Mouse (Mus musculus) heart, embryonic 14.5 days (tissue): ENCODE data around the gene Srd5a3. TPM values are rescaled to one million over a fixed set of nuclear protein-coding genes. Genes with fewer than 3 reads are reported as not detected.
A peak's percentile ranks its signal among the peaks of the same experiment; 100 is the strongest.
"Not testable (repeated sequence)": the region's sequence is repeated elsewhere in the genome, so short reads cannot be mapped to it uniquely, and the experiment has no call there.

ENCODE experiments used
- ATAC-seq: fragments of 200-750 bp; cut with Nextera tagmentation; 2 replicates; pipeline ENCODE4 v1.8.0; 2017; ENCODE audit warnings: low read depth, moderate TSS enrichment; ENCODE audit not compliant: insufficient number of reproducible peaks, insufficient read depth, low FRiP score
- H3K27ac ChIP-seq, 2 experiments: fragments of 200-500 bp in 1 of 2; fragments of 300-500 bp in 1 of 2; sonication (generic) in 1 of 2; replicated peaks in 1 of 2; 2 replicates each; pipeline ENCODE4 v1.5.1; 2012 to 2014; ENCODE audit warnings: low read depth in 2 of 2, low read length in 2 of 2, control low read depth in 1 of 2, mild to moderate bottlenecking in 1 of 2, mixed read lengths in 1 of 2; ENCODE audit not compliant: control insufficient read depth in 1 of 2, insufficient read depth in 1 of 2
- H3K27me3 ChIP-seq: fragments of 300-500 bp; sonication (generic); 2 replicates; pipeline ENCODE4 v1.6.1; 2014; ENCODE audit warnings: mild to moderate bottlenecking, low read length, control low read depth; ENCODE audit not compliant: control insufficient read depth, insufficient read depth
- H3K36me3 ChIP-seq: fragments of 300-500 bp; sonication (generic); 2 replicates; pipeline ENCODE4 v1.6.1; 2014; ENCODE audit warnings: mild to moderate bottlenecking, control low read depth, low read length, mixed read lengths; ENCODE audit not compliant: control insufficient read depth, insufficient read depth
- H3K4me1 ChIP-seq, 2 experiments: fragments of 200-500 bp in 1 of 2; fragments of 300-500 bp in 1 of 2; sonication (generic) in 1 of 2; 2 replicates each; pipeline ENCODE4 v1.6.1; 2012 to 2014; ENCODE audit warnings: low read length in 2 of 2, control low read depth in 1 of 2, mixed read lengths in 1 of 2; ENCODE audit not compliant: control insufficient read depth in 2 of 2, insufficient read depth in 2 of 2
- H3K4me2 ChIP-seq: fragments of 300-500 bp; sonication (generic); 2 replicates; pipeline ENCODE4 v1.6.1; 2014; ENCODE audit warnings: mild to moderate bottlenecking, low read length
- H3K4me3 ChIP-seq, 2 experiments: fragments of 200-500 bp in 1 of 2; fragments of 300-500 bp in 1 of 2; sonication (generic) in 1 of 2; 2 replicates each; pipeline ENCODE4 v1.5.1; 2012 to 2014; ENCODE audit warnings: low read length in 2 of 2, mild to moderate bottlenecking in 2 of 2, control low read depth in 1 of 2, low read depth in 1 of 2, moderate library complexity in 1 of 2; ENCODE audit not compliant: control insufficient read depth in 1 of 2, insufficient read depth in 1 of 2
- H3K9ac ChIP-seq: fragments of 300-500 bp; sonication (generic); 2 replicates; pipeline ENCODE4 v1.6.1; 2014; ENCODE audit warnings: mild to moderate bottlenecking, low read length
- H3K9me3 ChIP-seq: fragments of 300-500 bp; sonication (generic); 2 replicates; pipeline ENCODE4 v1.6.1; 2016; ENCODE audit warnings: low read length, control low read depth; ENCODE audit not compliant: control insufficient read depth
- WGBS: fragments of 180-500 bp; shearing (Covaris S2); extraction: QIAGEN DNeasy Blood & Tissue Kit; methylation state at CpG from one replicate; pipeline ENCODE4 v1.1.7; 2014; 5-methylcytosine and 5-hydroxymethylcytosine counted together
- polyA plus RNA-seq: library from polyadenylated mRNA; unstranded; fragments of >200 nt; fragmentation: Nextera tagmentation; extraction: Ambion mirVana; gene quantifications from 2 replicates; pipeline ENCODE4 v1.2.1, GENCODE M21; 2014

Srd5a3 gene
- polyA plus RNA-seq = 22.6 and 26.9 TPM in 2 replicates

DNA sequence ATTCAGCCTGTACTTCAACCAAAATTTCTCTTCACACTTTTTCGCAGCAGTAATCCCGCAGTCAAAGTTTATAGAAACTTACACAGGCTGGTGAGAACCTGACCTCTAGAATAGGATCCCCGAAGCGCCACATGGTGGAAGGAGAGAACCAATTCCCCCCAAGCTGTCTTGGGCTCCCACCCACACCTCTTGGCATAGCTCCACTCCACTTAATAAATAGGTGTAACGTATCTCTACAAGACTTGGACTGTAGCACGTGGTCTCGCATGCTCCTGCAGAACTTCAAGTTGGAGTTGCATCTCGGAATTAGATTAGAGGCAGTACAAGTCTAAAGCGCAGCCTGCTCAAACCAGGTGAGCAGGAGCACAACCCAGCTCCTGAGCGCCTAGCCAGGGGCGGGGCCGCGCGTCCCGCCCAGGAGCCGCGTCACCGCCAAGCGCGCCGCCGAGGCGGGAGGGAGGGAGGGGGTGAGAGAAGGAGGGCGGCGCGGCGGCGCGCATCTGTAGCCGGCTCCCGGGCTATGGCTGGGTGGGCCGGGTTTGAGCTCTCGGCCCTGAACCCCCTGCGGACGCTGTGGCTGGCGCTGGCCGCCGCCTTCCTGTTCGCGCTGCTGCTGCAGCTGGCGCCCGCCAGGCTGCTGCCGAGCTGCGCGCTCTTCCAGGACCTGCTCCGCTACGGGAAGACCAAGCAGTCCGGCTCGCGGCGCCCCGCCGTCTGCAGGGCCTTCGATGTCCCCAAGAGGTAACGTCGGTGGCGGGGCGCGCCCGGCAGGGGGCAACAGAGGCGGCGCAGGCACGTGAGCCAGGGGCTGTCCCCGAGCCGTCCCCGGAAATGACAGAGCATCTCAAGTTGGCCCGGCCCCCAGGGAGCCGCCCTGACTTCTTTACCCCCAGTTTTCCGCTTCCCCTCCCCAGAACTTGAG is at the start of gene Srd5a3:
Gene Srd5a3, plus strand, starts transcription at position 464 of the 922 bp plus-strand sequence.
- H3K4me3 ChIP-seq = peak within 1 kb of the TSS; percentile 77 to 94
- ATAC-seq = peak; percentile 92
- no peaks in the 10 kb centered on the region for H3K9me3 ChIP-seq
- no peaks in the 10 kb centered on the region for H3K36me3 ChIP-seq
- peak within 1 kb of the TSS; percentile 98 to 99 for H3K27ac ChIP-seq
- H3K9ac ChIP-seq = peak within 1 kb of the TSS; percentile 90
- under 1% methylated on average over 64 of the region's 69 CpGs for WGBS
- no peaks in the 10 kb centered on the region for H3K27me3 ChIP-seq
- peak within 1 kb of the TSS; percentile 76 for H3K4me2 ChIP-seq
- H3K4me1 ChIP-seq = peaks cover 18 to 22% of the 10 kb centered on the region in 2 experiments

DNA sequence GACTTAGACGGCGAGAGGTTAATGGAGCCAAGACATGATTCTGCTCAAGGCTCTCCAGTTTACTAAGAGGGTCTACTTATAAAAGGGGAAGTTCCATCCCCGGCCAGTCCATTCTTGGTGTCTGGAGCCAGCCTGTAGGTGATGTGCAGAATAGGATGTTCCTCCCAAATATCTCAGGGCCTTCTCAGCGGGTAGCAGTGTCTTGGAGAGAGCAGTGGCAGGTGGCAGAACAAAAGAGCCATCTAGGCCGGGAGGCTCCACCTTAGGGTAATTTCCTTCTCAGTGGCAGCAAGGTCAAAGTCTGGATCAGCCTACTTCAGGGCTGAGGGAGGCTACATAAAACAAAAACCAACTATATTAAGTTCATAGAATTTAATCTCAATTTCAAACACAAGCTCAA is 36.3 kb upstream of the Srd5a3 start:
- 79% methylated on average over 5 of the region's 5 CpGs for WGBS
- H3K9me3 ChIP-seq, H3K36me3 ChIP-seq, H3K4me3 ChIP-seq, H3K4me2 ChIP-seq, ATAC-seq, H3K27ac ChIP-seq, H3K4me1 ChIP-seq, H3K9ac ChIP-seq, H3K27me3 ChIP-seq: not testable (repeated sequence)

DNA sequence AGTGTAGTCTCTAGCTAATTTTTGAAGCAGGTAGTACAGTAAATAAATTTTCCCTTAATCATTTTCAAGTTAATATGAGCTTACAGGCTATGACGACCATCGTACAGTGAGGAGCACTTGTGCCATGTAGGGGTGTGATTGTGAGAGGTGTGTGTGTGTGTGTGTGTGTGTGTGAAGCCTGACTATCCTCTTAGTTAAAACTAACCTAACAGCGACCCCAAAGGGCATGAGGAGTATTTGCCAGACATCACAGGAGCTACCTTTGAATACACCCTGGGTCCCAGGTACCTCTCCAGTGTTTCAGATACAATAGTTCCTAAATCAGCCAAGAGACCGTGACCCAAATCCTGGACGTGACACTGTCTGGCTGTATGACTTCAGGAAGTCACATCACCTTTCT is 32.8 kb upstream of the Srd5a3 start:
- WGBS = 70% methylated on average over 5 of the region's 5 CpGs
- Histone ChIP-seq H3K9ac (no peak overlapping the region), H3K27ac (no peak overlapping the region), H3K9me3 (no peaks in the 10 kb centered on the region), H3K27me3 (no peaks in the 10 kb centered on the region), H3K36me3 (no peaks in the 10 kb centered on the region), H3K4me3 (no peak overlapping the region), H3K4me2 (no peak overlapping the region), H3K4me1 (0 out of 4 replicates have a peak, but pooled peaks cover 0 to 3% of the 10 kb centered on the region in 2 experiments)
- no peak for ATAC-seq

DNA sequence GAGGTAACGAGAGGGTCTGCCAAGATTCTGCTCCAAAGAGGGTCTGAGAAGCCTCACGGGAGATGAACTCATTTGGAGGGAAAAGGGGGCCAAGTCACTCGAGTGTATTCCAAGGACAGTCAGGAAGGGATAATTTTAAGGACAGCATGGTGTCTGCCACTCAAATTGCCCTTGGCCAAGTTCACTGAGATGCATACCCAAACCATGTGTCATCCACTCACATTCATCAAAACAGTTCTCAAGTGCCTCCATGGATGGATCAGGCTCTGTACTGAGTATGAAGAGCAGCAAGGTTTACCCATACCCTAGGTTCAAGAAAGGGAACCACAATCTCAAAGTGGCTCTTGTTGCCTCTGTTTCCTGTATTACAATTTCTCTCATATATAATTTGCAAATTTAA is 31.6 kb upstream of the Srd5a3 start:
- Histone ChIP-seq H3K4me1 (0 out of 4 replicates have a peak, but pooled peaks cover 0 to 3% of the 10 kb centered on the region in 2 experiments), H3K27ac (no peak overlapping the region), H3K9me3 (no peaks in the 10 kb centered on the region), H3K4me2 (no peak overlapping the region), H3K36me3 (no peaks in the 10 kb centered on the region), H3K4me3 (no peak overlapping the region), H3K9ac (no peak overlapping the region), H3K27me3 (no peaks in the 10 kb centered on the region)
- WGBS = 67% methylated on average over 3 of the region's 3 CpGs
- ATAC-seq = no peak

DNA sequence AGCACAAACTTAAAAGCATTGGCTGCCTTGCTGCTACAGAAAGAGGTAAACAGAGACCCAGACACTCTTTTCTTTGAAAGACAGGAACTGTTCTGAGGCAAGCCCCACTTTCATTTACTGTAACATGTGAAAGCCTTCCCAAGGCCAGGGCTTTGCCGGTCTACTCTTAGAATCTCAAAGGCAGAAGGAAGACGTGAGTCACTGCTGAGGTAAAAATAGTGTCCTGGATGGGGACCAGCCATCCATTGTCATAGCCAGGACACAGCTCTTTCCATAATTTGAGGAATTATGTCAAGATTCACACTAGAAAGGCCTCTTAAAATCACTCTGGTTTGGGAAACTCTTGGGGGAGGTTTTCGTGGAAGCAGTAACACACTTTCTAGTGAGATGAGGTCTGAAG is 28.9 kb upstream of the Srd5a3 start:
- no peak overlapping the region for H3K4me2 ChIP-seq
- no peaks in the 10 kb centered on the region for H3K9me3 ChIP-seq
- H3K27ac ChIP-seq = 0 out of 4 replicates have a peak overlapping the region, but pooled peaks of 1 of the 2 experiments have one; percentile 9
- WGBS = 51% methylated on average over 3 of the region's 3 CpGs
- H3K9ac ChIP-seq = no peak overlapping the region
- no peaks in the 10 kb centered on the region for H3K36me3 ChIP-seq
- H3K4me3 ChIP-seq = no peak overlapping the region
- H3K4me1 ChIP-seq = peaks cover 5 to 6% of the 10 kb centered on the region in 2 experiments; a peak in 2 of 4 replicates
- H3K27me3 ChIP-seq = no peaks in the 10 kb centered on the region
- no peak for ATAC-seq

DNA sequence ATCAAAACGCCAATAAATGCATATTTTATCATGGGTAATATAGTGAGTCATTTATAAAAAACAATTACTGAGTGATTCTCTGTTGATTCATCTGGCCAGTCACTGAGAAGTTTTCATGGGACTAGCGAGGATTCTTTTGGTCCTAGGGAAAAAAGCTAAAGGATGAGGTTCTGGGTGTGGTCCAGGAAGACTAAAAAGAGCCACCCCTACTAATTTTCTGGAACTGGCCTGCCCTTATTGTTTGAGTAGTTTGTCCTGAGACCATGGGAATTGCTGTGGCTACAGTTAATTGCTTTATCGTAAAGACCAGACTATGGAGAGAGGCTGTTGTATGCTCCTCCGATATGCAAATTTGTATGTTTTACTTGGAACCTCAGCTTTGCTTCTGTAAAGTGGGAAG is 28.1 kb upstream of the Srd5a3 start:
- 79% methylated on average over 4 of the region's 4 CpGs for WGBS
- Histone ChIP-seq H3K4me2 (no peak overlapping the region), H3K4me1 (peaks cover 5 to 6% of the 10 kb centered on the region in 2 experiments; a peak in 2 of 4 replicates), H3K9me3 (no peaks in the 10 kb centered on the region), H3K9ac (no peak overlapping the region), H3K4me3 (no peak overlapping the region), H3K27me3 (no peaks in the 10 kb centered on the region), H3K36me3 (no peaks in the 10 kb centered on the region), H3K27ac (no peak overlapping the region)
- ATAC-seq = no peak

DNA sequence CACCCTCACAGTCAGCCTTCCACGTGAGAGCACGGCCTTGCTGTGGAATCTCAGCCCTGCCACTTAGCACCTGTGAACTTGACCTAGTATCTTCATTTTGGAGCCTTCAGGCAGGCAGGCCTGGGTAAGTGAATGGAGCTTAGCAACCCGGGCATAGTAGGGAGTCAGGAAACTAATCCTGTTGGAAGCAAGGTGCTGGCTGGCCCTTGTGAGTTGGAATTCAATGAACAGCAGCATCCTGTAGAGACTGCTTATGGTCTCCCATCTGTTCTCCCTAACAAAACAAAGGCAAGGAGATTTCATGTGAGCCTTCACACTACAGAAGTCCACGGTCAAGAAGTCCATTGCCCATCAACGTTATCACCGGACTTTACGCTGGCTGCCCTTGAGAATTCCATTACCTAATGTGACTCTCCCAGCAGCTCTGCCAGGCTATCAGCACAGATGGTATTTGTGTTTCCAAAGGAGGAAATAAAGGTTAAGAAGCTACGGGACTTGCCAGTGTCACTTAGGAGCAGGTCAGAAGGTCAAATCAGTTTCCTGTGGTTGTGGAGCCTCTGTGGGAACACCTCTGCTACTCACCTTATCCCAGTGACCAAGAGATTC is 24.5 kb upstream of the Srd5a3 start:
- H3K9ac ChIP-seq = no peak overlapping the region
- no peaks in the 10 kb centered on the region for H3K9me3 ChIP-seq
- H3K27ac ChIP-seq = peak overlapping the region; percentile 61 to 65
- H3K27me3 ChIP-seq = no peaks in the 10 kb centered on the region
- H3K4me1 ChIP-seq = peaks cover 5 to 10% of the 10 kb centered on the region in 2 experiments; a peak in 3 of 4 replicates
- H3K4me3 ChIP-seq = no peak overlapping the region
- no peak overlapping the region for H3K4me2 ChIP-seq
- peak; percentile 56; the same call in 1 of the 2 replicates for ATAC-seq
- WGBS = 27% methylated on average over 8 of the region's 8 CpGs
- H3K36me3 ChIP-seq = no peaks in the 10 kb centered on the region
